ENCODE assay signal across 8 mouse cellular contexts in the genomic region with DNA sequence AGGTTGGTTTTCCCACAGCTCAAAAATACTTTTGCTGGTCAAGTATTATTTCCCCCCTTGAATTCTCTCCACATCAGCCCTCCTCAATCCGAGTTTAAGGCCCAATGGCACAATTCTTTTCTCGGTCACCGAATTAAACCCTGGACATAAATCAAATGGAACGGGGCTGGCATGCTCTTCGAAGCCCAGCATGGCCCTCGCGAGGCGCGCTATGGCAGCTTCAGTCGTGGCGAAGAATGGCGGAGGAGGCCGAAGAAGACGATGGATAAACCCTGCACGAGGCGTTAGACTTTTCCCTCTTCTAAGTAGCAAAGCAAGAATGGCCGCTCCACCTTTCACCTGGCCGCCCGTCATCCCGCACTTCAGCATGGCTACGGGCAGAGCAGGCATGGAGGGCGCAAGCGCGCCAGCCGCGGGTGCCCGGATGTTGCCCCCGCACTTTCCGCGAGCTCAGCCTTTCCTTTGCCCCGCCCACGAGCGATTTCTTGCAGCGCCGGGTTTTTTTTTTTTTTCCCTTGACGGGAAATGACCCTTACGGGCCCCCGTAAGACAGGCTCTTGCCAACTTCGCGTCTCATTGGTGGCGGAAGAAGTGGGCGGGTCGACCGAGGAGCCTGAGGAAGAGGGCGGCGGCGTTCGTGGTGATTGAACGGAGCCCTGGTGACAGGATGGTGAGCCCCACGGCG. TPM values are rescaled to one million over a fixed set of nuclear protein-coding genes. Genes with fewer than 3 reads are reported as not detected.
DNase-seq lines count a peak whose midpoint lies in the region; ATAC-seq lines count a peak whose summit lies in the region.

A gene (minus strand): TSS at position 427 of the 685 bp plus-strand sequence.
A gene (plus strand): TSS at position 563 of the 685 bp plus-strand sequence.

- H3K4me3 ChIP-seq in brown adipose tissue, adult 24 weeks (ENCODE audit: insufficient read depth, low read depth, low read length) = peak within 1 kb of the TSS; percentile 83
- peak within 1 kb of the TSS; percentile 96 for H3K4me3 ChIP-seq in heart, embryonic 13.5 days
- peak within 1 kb of the TSS; percentile 96 for H3K4me3 ChIP-seq in liver, embryonic 12.5 days
- peak within 1 kb of the TSS; percentile 97 for H3K4me3 ChIP-seq in stomach, embryonic 15.5 days (replicated peaks)

- peak within 1 kb of the TSS; percentile 73 for H3K27ac ChIP-seq in brown adipose tissue, adult 24 weeks (replicated peaks; ENCODE audit: low read depth, low read length)
- peak within 1 kb of the TSS; percentile 85 for H3K27ac ChIP-seq in heart, embryonic 13.5 days (replicated peaks)
- H3K27ac ChIP-seq in liver, embryonic 12.5 days = peak within 1 kb of the TSS; percentile 83
- peak within 1 kb of the TSS; percentile 81 for H3K27ac ChIP-seq in stomach, embryonic 15.5 days

- DNase-seq in CD4-positive, CD25-positive, alpha-beta regulatory T cell, adult 2 months (ENCODE audit: low read depth, low spot score) = peak; percentile 100
- peak; percentile 74 for DNase-seq in fat pad, adult 2 months (ENCODE audit: extremely low read depth, low read depth, low spot score)
- DNase-seq in kidney, postnatal 10 days = peak; percentile 100
- peak; percentile 97 to 98 for DNase-seq in natural killer cell, adult 2 months (ENCODE audit: low spot score in 2 of 2)

- peak within 1 kb of the TSS; percentile 98 for H3K9ac ChIP-seq in heart, embryonic 13.5 days
- peak within 1 kb of the TSS; percentile 94 for H3K9ac ChIP-seq in liver, embryonic 12.5 days
- peak within 1 kb of the TSS; percentile 82 for H3K9ac ChIP-seq in stomach, embryonic 15.5 days

- H3K4me2 ChIP-seq in heart, embryonic 13.5 days = peak within 1 kb of the TSS; percentile 88
- peak within 1 kb of the TSS; percentile 92 for H3K4me2 ChIP-seq in liver, embryonic 12.5 days
- peak within 1 kb of the TSS; percentile 86 for H3K4me2 ChIP-seq in stomach, embryonic 15.5 days

- peaks cover 14% of the 10 kb centered on the region for H3K36me3 ChIP-seq in heart, embryonic 13.5 days
- H3K36me3 ChIP-seq in liver, embryonic 12.5 days = peaks cover 5% of the 10 kb centered on the region
- no peaks in the 10 kb centered on the region for H3K36me3 ChIP-seq in stomach, embryonic 15.5 days

- H3K27me3 ChIP-seq in heart, embryonic 13.5 days (replicated peaks) = no peaks in the 10 kb centered on the region
- H3K27me3 ChIP-seq in liver, embryonic 12.5 days (replicated peaks) = 0 out of 2 replicates have a peak, but pooled peaks cover 4% of the 10 kb centered on the region
- no peaks in the 10 kb centered on the region for H3K27me3 ChIP-seq in stomach, embryonic 15.5 days (replicated peaks)

- ATAC-seq in heart, embryonic 13.5 days (ENCODE audit: extremely low read depth, insufficient number of reproducible peaks, low FRiP score, low TSS enrichment) = peak; percentile 90
- peak; percentile 94 for ATAC-seq in liver, embryonic 12.5 days
- ATAC-seq in stomach, embryonic 15.5 days (ENCODE audit: insufficient read depth, low FRiP score, low read depth) = peak; percentile 92

- WGBS in heart, embryonic 13.5 days = 2% methylated on average over 51 of the region's 51 CpGs
- WGBS in liver, embryonic 12.5 days (ENCODE audit: insufficient replicate concordance) = 2% methylated on average over 51 of the region's 51 CpGs
- WGBS in stomach, embryonic 15.5 days = under 1% methylated on average over 50 of the region's 51 CpGs

- peaks cover 2% of the 10 kb centered on the region; the same call in 1 of the 2 replicates for H3K4me1 ChIP-seq in brown adipose tissue, adult 24 weeks (ENCODE audit: control insufficient read depth, insufficient read depth, insufficient read length, low read length)
- H3K4me1 ChIP-seq in heart, embryonic 13.5 days = peaks cover 16% of the 10 kb centered on the region
- H3K4me1 ChIP-seq in liver, embryonic 12.5 days = peaks cover 19% of the 10 kb centered on the region
- peaks cover 3% of the 10 kb centered on the region; the same call in 1 of the 2 replicates for H3K4me1 ChIP-seq in stomach, embryonic 15.5 days

- no peaks in the 10 kb centered on the region for H3K9me3 ChIP-seq in heart, embryonic 13.5 days
- H3K9me3 ChIP-seq in liver, embryonic 12.5 days (replicated peaks) = no peaks in the 10 kb centered on the region
- H3K9me3 ChIP-seq in stomach, embryonic 15.5 days = no peaks in the 10 kb centered on the region

RNA-seq across cellular contexts. Expression of the first gene that starts in this region (rescaled TPM):
- 6.3 and 6.9 TPM in 2 replicates for polyA plus RNA-seq in brown adipose tissue, adult 24 weeks (2012; ENCODE audit: insufficient read depth, insufficient read length, missing spikeins)
- polyA plus RNA-seq in heart, embryonic 13.5 days (2015; fragmentation: Nextera tagmentation; extraction: Ambion mirVana) = 6.2 and 7.5 TPM in 2 replicates
- polyA plus RNA-seq in liver, embryonic 12.5 days (2016; fragmentation: Nextera tagmentation; extraction: Ambion mirVana) = 4.7 and 6.1 TPM in 2 replicates
- 11.4 and 13.8 TPM in 2 replicates for polyA plus RNA-seq in stomach, embryonic 15.5 days (2015; fragmentation: Nextera tagmentation; extraction: Ambion mirVana)

RNA-seq across cellular contexts. Expression of the second gene that starts in this region (rescaled TPM):
- polyA plus RNA-seq in brown adipose tissue, adult 24 weeks (2012; ENCODE audit: insufficient read depth, insufficient read length, missing spikeins) = 101 and 111 TPM in 2 replicates
- polyA plus RNA-seq in heart, embryonic 13.5 days (2015; fragmentation: Nextera tagmentation; extraction: Ambion mirVana) = 214 and 236 TPM in 2 replicates
- 133 and 137 TPM in 2 replicates for polyA plus RNA-seq in liver, embryonic 12.5 days (2016; fragmentation: Nextera tagmentation; extraction: Ambion mirVana)
- polyA plus RNA-seq in stomach, embryonic 15.5 days (2015; fragmentation: Nextera tagmentation; extraction: Ambion mirVana) = 218 and 229 TPM in 2 replicates

Comparison
In these comparisons a context has a peak if more than half of its experiments do, and no peak if none do; other contexts are left out.
1. Peak in every context shown above with its lines: DNase-seq, ATAC-seq, H3K4me3 ChIP-seq and H3K27ac ChIP-seq.